Mouse (Mus musculus): ENCODE measurements around the gene Kazn.

The Kazn gene

GRCm38 (mm10) chr4:142163862-142164261 is 75.3 kb downstream of the Kazn start:
- DNase-seq (ENCODE audit: low spot score in 2 of 2): no peak

- no peak for DNase-seq (ENCODE audit: low spot score in 2 of 2)
These were observed 76.5 kb downstream of the Kazn start for GRCm38 (mm10) chr4:142162729-142163128.

- DNase-seq (ENCODE audit: low spot score in 2 of 2): no peak
These were observed 77.1 kb downstream of the Kazn start for GRCm38 (mm10) chr4:142162102-142162501.

- no peak for DNase-seq (ENCODE audit: low spot score in 2 of 2)
These were observed 79.2 kb downstream of the Kazn start for GRCm38 (mm10) chr4:142160041-142160440.

- DNase-seq (ENCODE audit: low spot score in 2 of 2): no peak
These were observed 82.7 kb downstream of the Kazn start for GRCm38 (mm10) chr4:142156506-142156905.

GRCm38 (mm10) chr4:142154246-142154645 is 85.0 kb downstream of the Kazn start:
- DNase-seq (ENCODE audit: low spot score in 2 of 2): no peak

- peak; percentile 66 to 74 for DNase-seq (ENCODE audit: low spot score in 2 of 2)
These were observed 85.7 kb downstream of the Kazn start for GRCm38 (mm10) chr4:142153526-142153925.

- no peak for DNase-seq (ENCODE audit: low spot score in 2 of 2)
These were observed 86.3 kb downstream of the Kazn start for GRCm38 (mm10) chr4:142152733-142153422.

- no peak for DNase-seq (ENCODE audit: low spot score in 2 of 2)
These were observed 89.1 kb downstream of the Kazn start for GRCm38 (mm10) chr4:142150086-142150485.

- no peak for DNase-seq (ENCODE audit: low spot score in 2 of 2)
These were observed 90.0 kb downstream of the Kazn start for GRCm38 (mm10) chr4:142149202-142149601.

- DNase-seq (ENCODE audit: low spot score in 2 of 2): no peak
These were observed 91.5 kb downstream of the Kazn start for GRCm38 (mm10) chr4:142147671-142148070.

- DNase-seq (ENCODE audit: low spot score in 2 of 2): no peak
These were observed 95.1 kb downstream of the Kazn start for GRCm38 (mm10) chr4:142144096-142144495.

GRCm38 (mm10) chr4:142143290-142143689 is 95.9 kb downstream of the Kazn start:
- no peak for DNase-seq (ENCODE audit: low spot score in 2 of 2)

- DNase-seq (ENCODE audit: low spot score in 2 of 2): no peak
These were observed 99.5 kb downstream of the Kazn start for GRCm38 (mm10) chr4:142139729-142140128.

GRCm38 (mm10) chr4:142138356-142139099 is 100.7 kb downstream of the Kazn start:
- no peak for DNase-seq (ENCODE audit: low spot score in 2 of 2)

GRCm38 (mm10) chr4:142136766-142137503 is 102.3 kb downstream of the Kazn start:
- DNase-seq (ENCODE audit: low spot score in 2 of 2): no peak

- no peak for DNase-seq (ENCODE audit: low spot score in 2 of 2)
These were observed 103.7 kb downstream of the Kazn start for GRCm38 (mm10) chr4:142135515-142135914.

GRCm38 (mm10) chr4:142130162-142130561 is 109.0 kb downstream of the Kazn start:
- DNase-seq (ENCODE audit: low spot score in 2 of 2): no peak

- DNase-seq (ENCODE audit: low spot score in 2 of 2): no peak
These were observed 111.9 kb downstream of the Kazn start for GRCm38 (mm10) chr4:142127275-142127788.

- DNase-seq (ENCODE audit: low spot score in 2 of 2): no peak
These were observed 112.4 kb downstream of the Kazn start for GRCm38 (mm10) chr4:142126641-142127274.

- DNase-seq (ENCODE audit: low spot score in 2 of 2): no peak
These were observed 118.0 kb downstream of the Kazn start for GRCm38 (mm10) chr4:142121164-142121563.

GRCm38 (mm10) chr4:142118522-142118921 is 120.7 kb downstream of the Kazn start:
- no peak for DNase-seq (ENCODE audit: low spot score in 2 of 2)

All from urinary bladder, adult 18-20 months (tissue).